In genomic region chr4:57318525-57319212, GRCm38 (mm10) we compare ENCODE assay signal across 8 mouse cellular contexts. TPM values are rescaled to one million over a fixed set of nuclear protein-coding genes. Genes with fewer than 3 reads are reported as not detected.
DNase-seq lines count a peak whose midpoint lies in the region; ATAC-seq and TF ChIP-seq lines count a peak whose summit lies in the region.

No protein-coding gene starts in this region.

- TF ChIP-seq POLR2A in thymus, adult 2 months (IDR thresholded peaks at IDR 0.05; ENCODE audit: control insufficient read depth, extremely low read depth, insufficient read depth, low read length, poor library complexity): no peak

- TF ChIP-seq CTCF in thymus, adult 2 months (IDR thresholded peaks at IDR 0.05; ENCODE audit: borderline replicate concordance, control insufficient read depth, extremely low read depth, insufficient read depth, low read length, poor library complexity): no peak

- peak; percentile 71; the same call in 1 of the 2 replicates for ATAC-seq in lung, embryonic 16.5 days (ENCODE audit: low read depth)
- peak; percentile 66 for ATAC-seq in liver, embryonic 16.5 days (ENCODE audit: low read depth)

- H3K4me2 ChIP-seq in lung, embryonic 16.5 days (ENCODE audit: low read depth, low read length): no peak overlapping the region
- 0 out of 2 replicates have a peak overlapping the region, but pooled peaks have one; percentile 20 for H3K4me2 ChIP-seq in liver, embryonic 16.5 days (ENCODE audit: low read depth, low read length)

- H3K4me3 ChIP-seq in lung, embryonic 16.5 days (ENCODE audit: low read length): no peak overlapping the region
- H3K4me3 ChIP-seq in liver, embryonic 16.5 days (ENCODE audit: low read depth, low read length): no peak overlapping the region
- no peak overlapping the region for H3K4me3 ChIP-seq in thymus, adult 2 months (ENCODE audit: control insufficient read depth, insufficient read depth, low read length)

- peak overlapping the region; percentile 45 for H3K27ac ChIP-seq in lung, embryonic 16.5 days (ENCODE audit: low read length)
- peak overlapping the region; percentile 55; the same call in 1 of the 2 replicates for H3K27ac ChIP-seq in liver, embryonic 16.5 days (ENCODE audit: low read length)
- no peak overlapping the region for H3K27ac ChIP-seq in thymus, adult 2 months (ENCODE audit: control insufficient read depth, insufficient read depth, low read length)

- H3K4me1 ChIP-seq in lung, embryonic 16.5 days (replicated peaks; ENCODE audit: control insufficient read depth, insufficient read depth, low read length): peaks cover 21% of the 10 kb centered on the region
- no peaks in the 10 kb centered on the region; the same call in none of the 2 replicates for H3K4me1 ChIP-seq in liver, embryonic 16.5 days (ENCODE audit: control insufficient read depth, low read depth, low read length)
- H3K4me1 ChIP-seq in thymus, adult 2 months (replicated peaks; ENCODE audit: control insufficient read depth, insufficient read depth, low read length): no peaks in the 10 kb centered on the region

- no peak overlapping the region for H3K9ac ChIP-seq in lung, embryonic 16.5 days (ENCODE audit: low read length)
- H3K9ac ChIP-seq in liver, embryonic 16.5 days (ENCODE audit: low read depth, low read length): no peak overlapping the region

- no peaks in the 10 kb centered on the region for H3K9me3 ChIP-seq in lung, embryonic 16.5 days (ENCODE audit: control insufficient read depth, low read length)
- H3K9me3 ChIP-seq in liver, embryonic 16.5 days (replicated peaks; ENCODE audit: control insufficient read depth, low read length): no peaks in the 10 kb centered on the region

- H3K36me3 ChIP-seq in lung, embryonic 16.5 days (ENCODE audit: control insufficient read depth, insufficient read depth, low read length): no peaks in the 10 kb centered on the region
- H3K36me3 ChIP-seq in liver, embryonic 16.5 days (ENCODE audit: control insufficient read depth, insufficient read depth): no peaks in the 10 kb centered on the region
- H3K36me3 ChIP-seq in thymus, adult 2 months (ENCODE audit: control insufficient read depth, insufficient read depth, low read length): no peaks in the 10 kb centered on the region

- 7% methylated on average over 10 of the region's 10 CpGs for WGBS in lung, embryonic 16.5 days
- 21% methylated on average over 10 of the region's 10 CpGs for WGBS in liver, embryonic 16.5 days (ENCODE audit: insufficient replicate concordance)
- WGBS in thymus, adult 2 months: 52% methylated on average over 10 of the region's 10 CpGs

- peaks cover 7% of the 10 kb centered on the region for H3K27me3 ChIP-seq in lung, embryonic 16.5 days (ENCODE audit: control insufficient read depth, insufficient read depth, low read depth, low read length)
- H3K27me3 ChIP-seq in liver, embryonic 16.5 days (ENCODE audit: control insufficient read depth, insufficient read depth, low read depth, low read length): no peaks in the 10 kb centered on the region; the same call in 1 of the 2 replicates
- H3K27me3 ChIP-seq in thymus, adult 2 months (ENCODE audit: control insufficient read depth, insufficient read depth, low read length): no peaks in the 10 kb centered on the region

- DNase-seq in adrenal gland, adult 2 months: peak; percentile 57
- no peak for DNase-seq in adrenal gland, postnatal 4 days (ENCODE audit: low spot score in 2 of 2)
- no peak for DNase-seq in lung, postnatal 25 days (ENCODE audit: low spot score)
- DNase-seq in kidney, adult 8-10 months: peak; percentile 77 to 79
- no peak for DNase-seq in thymus, adult 2 months
- no peak for DNase-seq in cerebellum, adult 9-11 months

RNA-seq across cellular contexts. Expression of gene Ptpn3, which starts 17.0 kb away (rescaled TPM):
- 10 to 100 TPM; 24.2 to 36.4 TPM for total RNA-seq in adrenal gland, adult 2 months (2021)
- 5.3 and 9.0 TPM in 2 replicates for polyA plus RNA-seq in adrenal gland, adult 2 months (2012; rRNA removed)
- total RNA-seq in adrenal gland, postnatal 4 days (2021): 10 to 100 TPM; 29.0 to 34.7 TPM
- 3.9 and 5.5 TPM in 2 replicates for polyA plus RNA-seq in lung, embryonic 16.5 days (2015; fragmentation: Nextera tagmentation; extraction: Ambion mirVana)
- 1.0 and 1.1 TPM in 2 replicates for polyA plus RNA-seq in liver, embryonic 16.5 days (2015; fragmentation: Nextera tagmentation; extraction: Ambion mirVana)
- 2.7 and 3.3 TPM in 2 replicates for polyA plus RNA-seq in thymus, adult 2 months (2012; rRNA removed)

Comparison
In these comparisons a context has a peak if more than half of its experiments do, and no peak if none do; other contexts are left out.
1. DNase-seq: peak in adrenal gland, adult 2 months (single experiment) and kidney, adult 8-10 months (2 of 2); none in adrenal gland, postnatal 4 days (0 of 2), lung, postnatal 25 days (single experiment), thymus, adult 2 months (single experiment) and cerebellum, adult 9-11 months (single experiment).